Mouse (Mus musculus): Measurements from ENCODE around the gene Crispld2. TPM values are rescaled to one million over a fixed set of nuclear protein-coding genes. Genes with fewer than 3 reads are reported as not detected.

Gene Crispld2
- total and polyA plus RNA-seq, 3 experiments, result not detected

DNA sequence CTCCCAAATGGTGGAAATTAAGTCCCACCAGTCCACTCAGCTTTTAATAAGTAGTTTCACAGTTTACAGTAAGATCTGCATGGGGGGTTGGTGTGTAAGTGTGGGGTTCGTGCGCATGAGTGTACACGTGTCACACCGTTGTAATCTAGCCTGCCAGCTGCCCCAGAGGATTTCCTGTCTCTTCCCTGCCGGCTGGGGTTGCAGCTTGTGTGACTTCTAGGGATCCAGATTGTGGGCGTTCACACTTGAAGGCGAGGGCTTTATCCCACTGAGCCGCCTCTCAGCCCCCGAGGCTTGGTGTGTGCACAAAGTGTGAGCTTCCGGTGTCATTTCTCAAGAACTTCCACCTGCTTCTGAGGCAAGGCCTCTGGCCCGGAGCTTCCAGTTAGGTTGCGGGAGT lies 19.7 kb upstream of the Crispld2 start:
- H3K79me2 ChIP-seq (replicated peaks; ENCODE audit: control insufficient read depth, extremely low read depth, insufficient read depth, poor library complexity, severe bottlenecking), result no peaks in the 10 kb centered on the region
- no peak overlapping the region for H3K4me3 ChIP-seq (replicated peaks in 1 of 3; ENCODE audit: low read depth in 2 of 3, low read length in 2 of 3, poor library complexity in 1 of 3)
- H3K9me3 ChIP-seq (replicated peaks; ENCODE audit: low read length), result peaks cover 10% of the 10 kb centered on the region
- peaks cover 8% of the 10 kb centered on the region for H3K27me3 ChIP-seq (replicated peaks)
- no peak overlapping the region for H3K4me2 ChIP-seq (ENCODE audit: insufficient read depth, low read depth, poor library complexity, severe bottlenecking)
- H3K36me3 ChIP-seq (replicated peaks in 1 of 2; ENCODE audit: control insufficient read depth in 1 of 2, insufficient read depth in 1 of 2, low read length in 1 of 2), result no peaks in the 10 kb centered on the region
- H3K27ac ChIP-seq (ENCODE audit: insufficient read depth, low read depth), result no peak overlapping the region
- dilution Hi-C loops (cut with MboI; ENCODE audit: extremely low pct_ligation_motif_present, extremely low pct_unique_long_range_greater_than_20kb, low sequenced_read_pairs), result no loop called here
- TF ChIP-seq ZC3H11A (IDR thresholded peaks at IDR 0.05; ENCODE audit: low read depth, low read length) (no peak), ZMIZ1 (IDR thresholded peaks at IDR 0.05; ENCODE audit: low read depth, low read length) (no peak), MYC (IDR thresholded peaks at IDR 0.05; ENCODE audit: low read depth, low read length) (no peak), MAFK (IDR thresholded peaks at IDR 0.05; ENCODE audit: insufficient replicate concordance, low read length) (no peak), KAT2A (IDR thresholded peaks at IDR 0.05; ENCODE audit: insufficient replicate concordance, low read length) (no peak), MAX (IDR thresholded peaks at IDR 0.05; ENCODE audit: low read length) (no peak), EP300 (IDR thresholded peaks at IDR 0.05; ENCODE audit: low read length) (no peak), SMC3 (IDR thresholded peaks at IDR 0.05; ENCODE audit: low read depth, low read length) (no peak), NRF1 (IDR thresholded peaks at IDR 0.05; ENCODE audit: low read depth, low read length) (no peak), MXI1 (IDR thresholded peaks at IDR 0.05; ENCODE audit: low read depth, low read length) (no peak), RCOR1 (conservative IDR thresholded peaks at IDR 0.05; ENCODE audit: low read depth, low read length) (no peak)
- in situ Hi-C loops (cut with MboI; ENCODE audit: low pct_ligation_motif_present, low pct_unique_long_range_greater_than_20kb, low sequenced_read_pairs), result no loop called here
- no peak for DNase-seq (ENCODE audit: extremely low read depth)
- H3K4me1 ChIP-seq (ENCODE audit: control insufficient read depth in 1 of 2, insufficient read depth in 2 of 2), result no peaks in the 10 kb centered on the region
- no peak overlapping the region for H3K9ac ChIP-seq (ENCODE audit: insufficient read depth, low read depth)

DNA sequence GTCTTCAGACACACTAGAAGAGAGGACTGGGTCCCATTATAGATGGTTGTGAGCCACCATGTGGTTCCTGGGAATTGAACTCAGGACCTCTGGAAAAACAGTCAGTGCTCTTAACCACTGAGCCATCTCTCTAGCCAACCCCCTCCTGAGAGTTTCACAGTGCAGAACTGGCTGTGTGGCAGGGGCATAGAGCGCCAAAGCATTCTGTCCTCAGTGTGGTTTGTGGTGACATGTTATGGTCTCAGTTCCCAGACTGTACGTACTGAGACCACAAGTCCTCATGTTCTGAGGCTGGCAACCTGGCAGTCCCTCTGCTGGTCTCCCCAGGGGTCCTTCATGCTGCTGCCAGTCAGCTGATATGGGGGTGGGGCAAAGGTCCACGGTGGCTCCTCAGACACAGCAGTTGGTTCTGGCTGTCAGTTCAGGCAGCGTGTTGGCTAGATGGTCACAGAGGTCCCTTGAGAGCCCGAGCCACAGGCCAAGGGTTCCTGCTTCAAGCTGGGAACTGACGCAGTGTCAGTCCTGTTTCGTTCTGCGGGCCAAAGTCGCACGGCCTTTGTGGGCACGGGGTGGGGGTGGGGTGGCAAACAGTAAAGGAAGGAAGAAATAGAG lies 13.4 kb upstream of the Crispld2 start:
- H3K36me3 ChIP-seq (replicated peaks in 1 of 2; ENCODE audit: control insufficient read depth in 1 of 2, insufficient read depth in 1 of 2, low read length in 1 of 2), result no peaks in the 10 kb centered on the region
- no peak overlapping the region for H3K27ac ChIP-seq (ENCODE audit: insufficient read depth, low read depth)
- no peaks in the 10 kb centered on the region for H3K79me2 ChIP-seq (replicated peaks; ENCODE audit: control insufficient read depth, extremely low read depth, insufficient read depth, poor library complexity, severe bottlenecking)
- H3K4me1 ChIP-seq (ENCODE audit: control insufficient read depth in 1 of 2, insufficient read depth in 2 of 2), result peaks cover 8 to 12% of the 10 kb centered on the region in 2 experiments
- in situ Hi-C loops (cut with MboI; ENCODE audit: low pct_ligation_motif_present, low pct_unique_long_range_greater_than_20kb, low sequenced_read_pairs), result no loop called here
- peak overlapping the region; percentile 64 for H3K4me2 ChIP-seq (ENCODE audit: insufficient read depth, low read depth, poor library complexity, severe bottlenecking)
- TF ChIP-seq MYC (IDR thresholded peaks at IDR 0.05; ENCODE audit: low read depth, low read length), result no peak
- TF ChIP-seq ZC3H11A (IDR thresholded peaks at IDR 0.05; ENCODE audit: low read depth, low read length), result no peak
- peak; percentile 91 for TF ChIP-seq TBP (conservative IDR thresholded peaks at IDR 0.05; ENCODE audit: low read depth, low read length)
- TF ChIP-seq CHD2 (IDR thresholded peaks at IDR 0.05; ENCODE audit: low read length), result 0 out of 2 replicates have a peak, but pooled peaks have one; percentile 8
- TF ChIP-seq EP300 (IDR thresholded peaks at IDR 0.05; ENCODE audit: low read length), result peak; percentile 36; the same call in 1 of the 2 replicates
- no peak for TF ChIP-seq IRF4 (IDR thresholded peaks at IDR 0.05; ENCODE audit: low read depth, low read length)
- TF ChIP-seq TCF12 (IDR thresholded peaks at IDR 0.05; ENCODE audit: low read depth, low read length), result no peak
- 0 out of 2 replicates have a peak, but pooled peaks have one; percentile 40 for TF ChIP-seq ELF1 (IDR thresholded peaks at IDR 0.05; ENCODE audit: low read depth, low read length)
- TF ChIP-seq SMC3 (IDR thresholded peaks at IDR 0.05; ENCODE audit: low read depth, low read length), result no peak
- peak; percentile 21; the same call in 1 of the 2 replicates for TF ChIP-seq BHLHE40 (IDR thresholded peaks at IDR 0.05; ENCODE audit: low read depth, low read length)
- peak; percentile 25; the same call in 1 of the 2 replicates for TF ChIP-seq ETS1 (conservative IDR thresholded peaks at IDR 0.05; ENCODE audit: low read depth, low read length)
- no peak for TF ChIP-seq UBTF (IDR thresholded peaks at IDR 0.05; ENCODE audit: low read depth, low read length)
- peak; percentile 69; the same call in 1 of the 2 replicates for TF ChIP-seq MXI1 (IDR thresholded peaks at IDR 0.05; ENCODE audit: low read depth, low read length)
- TF ChIP-seq NRF1 (IDR thresholded peaks at IDR 0.05; ENCODE audit: low read depth, low read length), result no peak
- no peaks in the 10 kb centered on the region for H3K9me3 ChIP-seq (replicated peaks; ENCODE audit: low read length)
- peak; percentile 44 for DNase-seq (ENCODE audit: extremely low read depth)
- no peak overlapping the region for H3K9ac ChIP-seq (ENCODE audit: insufficient read depth, low read depth)
- peak overlapping the region in 2 of 3 experiments; percentile 3 to 17 for H3K4me3 ChIP-seq (replicated peaks in 1 of 3; ENCODE audit: low read depth in 2 of 3, low read length in 2 of 3, poor library complexity in 1 of 3)
- dilution Hi-C loops (cut with MboI; ENCODE audit: extremely low pct_ligation_motif_present, extremely low pct_unique_long_range_greater_than_20kb, low sequenced_read_pairs), result no loop called here
- peaks cover 12% of the 10 kb centered on the region for H3K27me3 ChIP-seq (replicated peaks)
